Mouse (Mus musculus): Measurements from ENCODE around the gene Sv2b.
"Not testable (repeated sequence)": the region's sequence is repeated elsewhere in the genome, so short reads cannot be mapped to it uniquely, and the experiment has no call there.

The Sv2b gene

DNA sequence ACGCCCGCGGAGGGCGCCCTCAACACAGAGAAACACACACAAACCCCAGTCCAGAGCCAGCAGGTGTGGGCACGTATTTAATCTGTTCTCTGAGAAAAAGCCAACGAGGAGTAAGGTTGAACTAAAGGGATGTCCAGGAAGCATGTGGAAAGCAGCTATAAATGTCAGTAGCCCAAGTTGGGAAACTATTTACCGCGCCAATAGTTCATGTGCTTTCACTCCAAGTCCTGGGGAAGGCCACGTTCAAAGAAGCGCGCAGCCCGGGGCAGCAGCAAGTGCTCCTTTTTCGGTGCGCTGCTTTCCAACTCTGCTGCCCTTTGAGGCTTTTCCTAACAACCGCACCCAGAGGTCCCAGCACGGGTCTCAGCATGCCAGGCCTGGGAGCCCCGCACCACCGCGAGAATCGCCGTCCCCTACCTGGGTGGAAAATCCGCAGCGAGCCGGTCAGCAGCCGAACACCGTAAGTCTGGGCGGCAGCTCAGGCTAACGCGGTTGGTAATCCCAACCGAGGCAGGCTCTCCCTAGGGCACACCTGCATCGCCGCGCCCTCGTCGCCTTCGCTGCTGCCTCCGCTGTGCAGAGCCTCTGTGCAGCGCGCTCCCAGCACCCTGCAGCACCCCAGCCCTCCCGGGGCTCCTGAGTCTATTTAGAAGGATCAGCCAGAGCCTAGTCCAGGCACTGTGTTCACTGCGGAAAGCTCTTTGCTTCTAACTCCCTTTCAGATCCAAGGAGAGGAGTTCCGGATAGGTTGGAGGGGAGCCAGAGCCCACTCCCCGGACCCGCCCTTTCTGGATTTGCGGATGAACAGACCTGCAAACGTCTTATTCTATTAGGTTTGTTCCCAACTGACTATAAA, at the start of gene Sv2b:
TSS of gene Sv2b (minus strand) at position 806 of the 856 bp plus-strand sequence.
- DNase-seq = peak; percentile 2

- DNase-seq = no peak
These were observed 49.3 kb upstream of the Sv2b start for GRCm38 (mm10) chr7:75358284-75358851.

DNA sequence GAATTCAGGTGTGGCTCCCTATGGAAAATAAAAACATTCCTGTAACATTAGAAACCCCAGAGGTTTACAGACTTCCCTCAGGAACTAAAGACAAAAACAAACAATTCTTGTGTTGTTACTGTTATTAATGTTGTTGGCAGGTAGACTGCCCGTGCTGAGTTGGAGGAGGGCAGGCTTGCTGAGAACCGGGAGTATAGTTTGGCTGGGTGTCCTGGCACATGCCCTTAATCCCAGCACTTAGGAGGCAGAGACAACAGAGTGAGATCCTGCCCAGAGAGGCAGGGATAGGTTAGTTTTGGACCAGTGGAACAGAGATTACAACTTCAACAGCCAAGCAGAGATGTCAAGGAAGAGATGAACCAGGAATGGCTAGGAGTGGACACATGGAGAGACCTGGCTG, 46.5 kb upstream of the Sv2b start:
- DNase-seq = no peak

- DNase-seq = no peak
These were observed 43.8 kb upstream of the Sv2b start for GRCm38 (mm10) chr7:75352777-75353374.

GRCm38 (mm10) chr7:75350172-75350571, 41.1 kb upstream of the Sv2b start:
- no peak for DNase-seq

- no peak for DNase-seq
These were observed 23.2 kb upstream of the Sv2b start for GRCm38 (mm10) chr7:75332311-75332710.

GRCm38 (mm10) chr7:75329740-75330142, 20.7 kb upstream of the Sv2b start:
- DNase-seq = no peak

GRCm38 (mm10) chr7:75328721-75329362, 19.8 kb upstream of the Sv2b start:
- DNase-seq = no peak

- DNase-seq = no peak
These were observed 16.2 kb upstream of the Sv2b start for GRCm38 (mm10) chr7:75325273-75325672.

- DNase-seq = not testable (repeated sequence)
These were observed 13.7 kb upstream of the Sv2b start for GRCm38 (mm10) chr7:75322742-75323141.

GRCm38 (mm10) chr7:75320009-75320408, 10.9 kb upstream of the Sv2b start:
- DNase-seq = no peak

- no peak for DNase-seq
These were observed 9.3 kb upstream of the Sv2b start for GRCm38 (mm10) chr7:75318320-75318719.

GRCm38 (mm10) chr7:75314873-75315272, 5.8 kb upstream of the Sv2b start:
- no peak for DNase-seq

DNA sequence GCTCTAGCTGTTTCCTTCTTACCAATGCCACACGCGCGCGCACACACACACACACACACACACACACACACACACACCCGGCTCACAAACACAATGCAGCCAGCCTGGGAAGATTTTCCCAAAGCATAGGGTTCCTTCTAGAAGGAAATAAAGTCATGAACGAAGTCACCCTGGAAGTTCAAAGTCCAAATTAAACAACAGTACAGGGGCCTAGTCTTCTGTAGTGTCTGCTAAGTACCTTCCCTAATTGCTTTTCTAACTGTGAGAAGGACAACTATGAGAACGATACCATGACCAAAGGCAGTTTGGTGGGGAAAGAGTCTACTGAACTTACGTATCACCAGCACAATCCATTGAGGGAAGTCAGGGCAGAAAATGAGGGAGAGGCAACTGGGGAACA, 508 bp upstream of the Sv2b start:
- DNase-seq = no peak

DNA sequence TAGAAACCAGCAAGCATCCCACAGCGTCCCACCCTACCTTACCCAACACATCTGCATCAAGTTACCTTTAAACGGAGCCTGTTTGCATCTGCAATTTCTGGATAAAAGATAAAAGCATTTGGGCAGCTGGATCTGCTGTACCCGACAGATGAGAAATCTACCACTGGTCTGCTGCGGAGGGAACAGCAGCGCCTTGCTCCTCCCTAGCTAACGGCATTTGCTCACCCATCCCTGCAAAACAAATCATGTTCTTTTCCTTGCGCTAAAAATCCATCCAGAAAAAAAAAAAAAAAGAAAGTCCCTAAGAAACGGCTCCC, 964 bp downstream of the Sv2b start:
- no peak for DNase-seq

DNA sequence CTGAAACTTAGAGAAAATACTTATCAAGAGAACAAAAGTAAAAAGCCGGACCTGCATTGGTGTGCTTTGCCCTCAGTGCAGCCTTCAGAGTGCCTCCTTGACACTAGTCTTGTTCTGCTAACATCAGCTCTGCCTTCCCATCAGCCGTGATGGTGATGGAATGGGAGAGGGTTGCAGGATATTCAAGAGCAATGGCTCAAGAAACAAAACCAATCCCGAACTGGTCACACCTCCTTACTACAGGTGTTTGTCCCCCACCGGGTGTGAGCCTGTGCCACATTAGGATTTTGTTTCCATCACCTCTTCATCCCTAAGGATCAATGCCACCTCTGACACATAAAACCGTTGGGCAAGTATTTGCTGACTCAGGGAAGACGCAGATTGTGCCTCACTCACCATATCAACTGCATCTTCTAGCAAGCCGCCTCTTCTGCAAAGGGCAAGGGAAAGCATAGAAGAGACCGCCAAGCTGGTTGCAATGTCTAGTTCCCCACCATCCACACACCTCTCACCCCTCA, 1.4 kb downstream of the Sv2b start:
- no peak for DNase-seq

DNA sequence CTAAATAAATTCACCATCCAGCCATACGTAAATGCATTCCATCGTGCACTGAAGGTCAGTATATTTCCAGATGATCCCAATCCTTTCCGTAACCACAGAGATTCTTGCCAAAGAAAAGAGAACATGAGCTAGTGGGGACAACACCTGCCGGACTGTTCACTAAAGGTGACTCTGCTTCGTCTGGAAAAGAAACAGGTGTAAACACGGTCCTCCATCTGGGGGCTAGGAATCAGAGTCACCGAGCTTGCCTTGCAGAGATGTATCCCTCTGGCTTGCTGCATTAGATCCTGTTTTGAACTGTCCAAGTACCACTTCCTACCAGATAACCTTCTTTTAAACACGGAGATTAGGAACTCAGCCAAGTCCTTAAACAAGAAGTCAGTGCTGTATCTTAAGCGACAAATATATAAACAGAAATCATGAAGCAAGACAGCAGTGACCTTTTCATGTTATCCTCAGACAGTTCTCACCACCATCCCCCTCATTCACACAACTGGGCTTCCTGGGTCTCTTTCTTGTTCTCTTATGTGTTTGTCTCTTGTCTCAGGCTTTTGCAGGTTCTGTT, 3.1 kb downstream of the Sv2b start:
- no peak for DNase-seq

- no peak for DNase-seq
These were observed 6.4 kb downstream of the Sv2b start for GRCm38 (mm10) chr7:75302523-75303215.

GRCm38 (mm10) chr7:75299245-75299644, 9.8 kb downstream of the Sv2b start:
- DNase-seq = no peak

- DNase-seq = no peak
These were observed 12.4 kb downstream of the Sv2b start for GRCm38 (mm10) chr7:75296688-75297119.

GRCm38 (mm10) chr7:75295228-75295865, 13.7 kb downstream of the Sv2b start:
- DNase-seq = no peak

DNA sequence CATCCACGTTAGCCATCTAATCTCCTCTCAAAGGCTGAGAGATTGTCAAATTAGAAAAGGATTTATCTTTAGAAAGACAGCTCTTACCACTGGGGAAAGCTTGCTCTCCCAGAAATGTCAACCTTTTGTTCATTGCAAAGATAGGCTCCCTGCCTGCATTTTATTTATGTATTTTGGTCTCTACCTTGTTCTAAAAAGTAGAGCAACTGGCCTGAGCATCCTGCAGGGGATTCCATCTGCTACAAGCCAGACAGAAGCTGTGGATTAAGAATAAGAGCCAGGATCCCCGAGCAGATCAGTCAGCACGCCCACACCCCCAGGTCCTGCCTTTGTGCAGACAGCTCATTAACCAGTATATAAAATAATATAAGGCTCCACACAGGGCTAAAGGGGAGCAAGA, 16.8 kb downstream of the Sv2b start:
- DNase-seq = no peak

Data from kidney, adult 18-20 months (tissue).